In the genomic region with DNA sequence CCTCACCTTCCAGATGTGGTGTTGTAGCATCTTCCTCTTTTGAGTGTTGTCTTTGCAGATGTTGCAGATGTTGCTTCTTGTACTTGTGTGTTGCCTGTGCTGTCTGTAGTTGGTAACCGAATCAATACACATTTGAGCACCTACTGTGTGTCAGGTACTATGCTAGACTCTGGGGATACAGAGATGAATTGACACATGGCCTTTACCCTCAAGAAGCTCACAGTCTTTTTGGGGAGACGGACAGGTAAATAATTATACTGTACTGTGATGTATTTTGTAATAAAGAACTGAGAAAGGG, we compare ENCODE assay signal across 21 mouse cellular contexts. TPM values are rescaled to one million over a fixed set of nuclear protein-coding genes. Genes with fewer than 3 reads are reported as not detected.
A peak's percentile ranks its signal among the peaks of the same experiment; 100 is the strongest.
DNase-seq lines count a peak whose midpoint lies in the region; ATAC-seq lines count a peak whose summit lies in the region.
"Had no signal": no experiment of that assay in that cellular context is flagged by ENCODE, and none has a peak within 500 bp of the region (broad histone marks: within the 10 kb centered on the region; RNA-seq: fewer than 3 reads in every experiment).

No protein-coding gene starts in this region.

- no peak overlapping the region for H3K4me3 ChIP-seq in hindbrain, embryonic 16.5 days (ENCODE audit: low read length)
- no peak overlapping the region for H3K4me3 ChIP-seq in hindbrain, embryonic 14.5 days (replicated peaks; ENCODE audit: low read length)
- no peak overlapping the region for H3K4me3 ChIP-seq in midbrain, embryonic 15.5 days
- H3K4me3 ChIP-seq in midbrain, embryonic 14.5 days (replicated peaks; ENCODE audit: low read depth, low read length) = no peak overlapping the region
- H3K4me3 ChIP-seq: embryonic facial prominence, embryonic 10.5 days; embryonic facial prominence, embryonic 15.5 days; liver, embryonic 12.5 days; neural tube, embryonic 15.5 days had no signal

- 80% methylated on average over 2 of the region's 2 CpGs for WGBS in hindbrain, embryonic 16.5 days
- WGBS in hindbrain, embryonic 14.5 days = 83% methylated on average over 2 of the region's 2 CpGs
- 86% methylated on average over 2 of the region's 2 CpGs for WGBS in midbrain, embryonic 15.5 days
- 82% methylated on average over 2 of the region's 2 CpGs for WGBS in midbrain, embryonic 14.5 days

- H3K4me1 ChIP-seq in hindbrain, embryonic 16.5 days (ENCODE audit: control insufficient read depth, insufficient read depth, low read depth, low read length) = no peaks in the 10 kb centered on the region
- no peaks in the 10 kb centered on the region for H3K4me1 ChIP-seq in hindbrain, embryonic 14.5 days (replicated peaks; ENCODE audit: control insufficient read depth, insufficient read depth, low read length)
- no peaks in the 10 kb centered on the region for H3K4me1 ChIP-seq in midbrain, embryonic 15.5 days
- H3K4me1 ChIP-seq in midbrain, embryonic 14.5 days (ENCODE audit: control insufficient read depth, insufficient read depth, low read length) = no peaks in the 10 kb centered on the region
- H3K4me1 ChIP-seq: embryonic facial prominence, embryonic 10.5 days; embryonic facial prominence, embryonic 15.5 days; liver, embryonic 12.5 days; neural tube, embryonic 15.5 days had no signal

- H3K9me3 ChIP-seq in hindbrain, embryonic 16.5 days (ENCODE audit: control insufficient read depth, low read length) = no peaks in the 10 kb centered on the region
- no peaks in the 10 kb centered on the region for H3K9me3 ChIP-seq in hindbrain, embryonic 14.5 days (ENCODE audit: control insufficient read depth, low read length)
- no peaks in the 10 kb centered on the region for H3K9me3 ChIP-seq in midbrain, embryonic 15.5 days
- H3K9me3 ChIP-seq in midbrain, embryonic 14.5 days (ENCODE audit: control insufficient read depth, low read length) = no peaks in the 10 kb centered on the region
- H3K9me3 ChIP-seq: embryonic facial prominence, embryonic 10.5 days; embryonic facial prominence, embryonic 15.5 days; liver, embryonic 12.5 days; neural tube, embryonic 15.5 days had no signal

- H3K27me3 ChIP-seq in hindbrain, embryonic 16.5 days (replicated peaks; ENCODE audit: control insufficient read depth, insufficient read depth, low read length) = no peaks in the 10 kb centered on the region
- H3K27me3 ChIP-seq in hindbrain, embryonic 14.5 days (ENCODE audit: control insufficient read depth, insufficient read depth, low read length) = no peaks in the 10 kb centered on the region
- no peaks in the 10 kb centered on the region for H3K27me3 ChIP-seq in midbrain, embryonic 15.5 days (replicated peaks)
- H3K27me3 ChIP-seq in midbrain, embryonic 14.5 days (ENCODE audit: control insufficient read depth, insufficient read depth, low read length) = no peaks in the 10 kb centered on the region
- H3K27me3 ChIP-seq: CH12.LX; embryonic facial prominence, embryonic 15.5 days; liver, embryonic 12.5 days; neural tube, embryonic 15.5 days had no signal

- DNase-seq in heart, adult 11 months = peak; percentile 82
- no peak for DNase-seq in heart, postnatal 4 days
- no peak for DNase-seq in hindbrain, embryonic 14.5 days (ENCODE audit: low spot score)
- DNase-seq in midbrain, embryonic 14.5 days = no peak
- DNase-seq in adrenal gland, adult 18-20 months (ENCODE audit: low spot score in 2 of 2) = no peak
- DNase-seq: cerebellum, postnatal 25 days; layer of hippocampus, postnatal 36 days; left cerebral cortex, postnatal 4 days; liver, postnatal 0 days; right cerebral cortex, postnatal 14 days; thymus, postnatal 4 days had no signal

- ATAC-seq in hindbrain, embryonic 16.5 days = peak; percentile 27; the same call in 1 of the 2 replicates
- ATAC-seq in hindbrain, embryonic 14.5 days (ENCODE audit: low FRiP score) = no peak
- ATAC-seq in midbrain, embryonic 15.5 days (replicated peaks) = peak; percentile 56; the same call in 1 of the 2 replicates
- ATAC-seq in midbrain, embryonic 14.5 days (ENCODE audit: low FRiP score, low TSS enrichment) = no peak
- ATAC-seq: activated CD4-positive, CD25-positive, alpha-beta regulatory T cell, adult 4 months; inflammation-experienced regulatory T-cells, adult 6 months; liver, embryonic 12.5 days; liver, postnatal 0 days had no signal

- no peaks in the 10 kb centered on the region for H3K36me3 ChIP-seq in hindbrain, embryonic 16.5 days (ENCODE audit: control insufficient read depth, insufficient read depth, low read length)
- peaks cover 4% of the 10 kb centered on the region; the same call in 1 of the 2 replicates for H3K36me3 ChIP-seq in hindbrain, embryonic 14.5 days (replicated peaks; ENCODE audit: control insufficient read depth, insufficient read depth)
- H3K36me3 ChIP-seq in midbrain, embryonic 15.5 days (replicated peaks) = no peaks in the 10 kb centered on the region
- peaks cover 6% of the 10 kb centered on the region; the same call in 1 of the 2 replicates for H3K36me3 ChIP-seq in midbrain, embryonic 14.5 days (ENCODE audit: control insufficient read depth, insufficient read depth, low read length)
- H3K36me3 ChIP-seq: embryonic facial prominence, embryonic 10.5 days; embryonic facial prominence, embryonic 15.5 days; liver, embryonic 12.5 days; neural tube, embryonic 15.5 days had no signal

- H3K9ac ChIP-seq in hindbrain, embryonic 16.5 days (ENCODE audit: low read depth, low read length) = no peak overlapping the region
- no peak overlapping the region for H3K9ac ChIP-seq in hindbrain, embryonic 14.5 days
- H3K9ac ChIP-seq in midbrain, embryonic 15.5 days = no peak overlapping the region
- no peak overlapping the region for H3K9ac ChIP-seq in midbrain, embryonic 14.5 days (replicated peaks; ENCODE audit: low read length)
- H3K9ac ChIP-seq: embryonic facial prominence, embryonic 15.5 days; liver, embryonic 12.5 days; liver, postnatal 0 days; neural tube, embryonic 15.5 days had no signal

- no peak overlapping the region for H3K27ac ChIP-seq in hindbrain, embryonic 16.5 days (ENCODE audit: low read depth, low read length)
- no peak overlapping the region for H3K27ac ChIP-seq in hindbrain, embryonic 14.5 days
- H3K27ac ChIP-seq in midbrain, embryonic 15.5 days = no peak overlapping the region
- H3K27ac ChIP-seq in midbrain, embryonic 14.5 days (replicated peaks; ENCODE audit: low read depth, low read length) = no peak overlapping the region
- H3K27ac ChIP-seq: embryonic facial prominence, embryonic 10.5 days; embryonic facial prominence, embryonic 15.5 days; liver, embryonic 12.5 days; macrophage; neural tube, embryonic 15.5 days had no signal

- H3K4me2 ChIP-seq in hindbrain, embryonic 16.5 days (ENCODE audit: low read length) = no peak overlapping the region
- no peak overlapping the region for H3K4me2 ChIP-seq in hindbrain, embryonic 14.5 days (replicated peaks)
- no peak overlapping the region for H3K4me2 ChIP-seq in midbrain, embryonic 15.5 days
- H3K4me2 ChIP-seq in midbrain, embryonic 14.5 days (ENCODE audit: low read length) = no peak overlapping the region
- H3K4me2 ChIP-seq: embryonic facial prominence, embryonic 15.5 days; liver, embryonic 12.5 days; neural tube, embryonic 15.5 days had no signal

RNA-seq across cellular contexts. Expression of a gene that starts 40.7 kb away (rescaled TPM):
- total RNA-seq in heart, postnatal 4 days (2021) = 10 to 100 TPM; 16.4 to 18.2 TPM
- 75.7 and 79.0 TPM in 2 replicates for polyA plus RNA-seq in hindbrain, embryonic 16.5 days (2015; fragmentation: Nextera tagmentation; extraction: Ambion mirVana)
- polyA plus RNA-seq in hindbrain, embryonic 14.5 days (2014; fragmentation: Nextera tagmentation; extraction: Ambion mirVana) = 53.3 and 69.0 TPM in 2 replicates
- polyA plus RNA-seq in midbrain, embryonic 15.5 days (2015; fragmentation: Nextera tagmentation; extraction: Ambion mirVana) = 68.0 and 73.9 TPM in 2 replicates
- 48.7 and 55.1 TPM in 2 replicates for polyA plus RNA-seq in midbrain, embryonic 14.5 days (2014; fragmentation: Nextera tagmentation; extraction: Ambion mirVana)
- total RNA-seq in adrenal gland, adult 18-20 months (2021) = 10 to 100 TPM; 27.8 to 31.0 TPM

RNA-seq across cellular contexts. Expression of a gene that starts 52.4 kb away (rescaled TPM):
- total RNA-seq in heart, postnatal 4 days (2021) = 10 to 100 TPM; 30.3 to 31.7 TPM
- polyA plus RNA-seq in hindbrain, embryonic 16.5 days (2015; fragmentation: Nextera tagmentation; extraction: Ambion mirVana) = 52.9 and 57.8 TPM in 2 replicates
- polyA plus RNA-seq in hindbrain, embryonic 14.5 days (2014; fragmentation: Nextera tagmentation; extraction: Ambion mirVana) = 63.8 and 64.5 TPM in 2 replicates
- 55.3 and 57.9 TPM in 2 replicates for polyA plus RNA-seq in midbrain, embryonic 15.5 days (2015; fragmentation: Nextera tagmentation; extraction: Ambion mirVana)
- 50.4 and 66.9 TPM in 2 replicates for polyA plus RNA-seq in midbrain, embryonic 14.5 days (2014; fragmentation: Nextera tagmentation; extraction: Ambion mirVana)
- total RNA-seq in adrenal gland, adult 18-20 months (2021) = 10 to 100 TPM; 28.4 to 29.8 TPM

Comparison
In these comparisons a context has a peak if more than half of its experiments do, and no peak if none do; other contexts are left out.
1. ATAC-seq: peak in hindbrain, embryonic 16.5 days (single experiment) and midbrain, embryonic 15.5 days (single experiment); none in hindbrain, embryonic 14.5 days (single experiment) and midbrain, embryonic 14.5 days (single experiment).